Mouse (Mus musculus): Measurements from ENCODE around the gene Rora.

The Rora gene

DNA sequence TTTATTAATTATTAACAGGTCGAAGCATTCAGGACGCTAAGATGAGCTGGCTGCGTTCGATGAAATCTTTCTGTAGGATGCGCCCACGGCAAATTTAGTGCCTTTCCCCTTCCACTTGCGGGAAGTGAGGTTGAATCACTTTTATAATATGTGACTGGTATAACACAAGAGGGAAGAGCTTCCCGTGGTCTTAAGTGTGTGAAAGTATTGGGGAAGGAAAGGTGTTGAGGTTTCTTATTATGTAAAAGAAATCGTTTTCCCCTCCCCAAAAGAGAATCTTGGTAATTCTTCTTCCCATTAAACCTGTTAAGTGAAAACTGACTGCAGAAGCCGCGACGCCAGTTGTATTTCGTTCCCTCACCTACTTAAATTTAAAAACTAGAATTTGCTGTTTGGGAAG is 637.9 kb downstream of the Rora start:
- no peak for DNase-seq (ENCODE audit: low read depth)

DNA sequence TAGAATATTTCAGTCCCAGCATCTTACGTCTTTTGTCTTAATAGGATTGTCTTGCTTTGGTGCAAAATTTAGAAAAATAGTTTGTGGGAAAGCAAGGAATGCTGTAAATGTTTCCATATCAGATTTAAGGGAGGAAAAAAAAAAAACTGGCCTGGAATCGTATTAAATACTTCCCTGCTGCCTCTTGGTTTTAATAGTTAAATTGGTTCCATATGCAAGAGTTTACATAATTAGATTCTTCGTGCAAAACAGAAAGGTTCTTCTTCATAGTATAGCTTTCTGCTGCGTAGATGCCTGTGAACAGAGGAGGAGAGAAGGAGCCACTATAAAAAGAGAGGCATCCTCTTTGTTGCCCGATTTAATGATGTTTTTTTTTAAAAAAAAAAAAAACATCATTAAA is 638.8 kb downstream of the Rora start:
- DNase-seq (ENCODE audit: low read depth), result no peak

DNA sequence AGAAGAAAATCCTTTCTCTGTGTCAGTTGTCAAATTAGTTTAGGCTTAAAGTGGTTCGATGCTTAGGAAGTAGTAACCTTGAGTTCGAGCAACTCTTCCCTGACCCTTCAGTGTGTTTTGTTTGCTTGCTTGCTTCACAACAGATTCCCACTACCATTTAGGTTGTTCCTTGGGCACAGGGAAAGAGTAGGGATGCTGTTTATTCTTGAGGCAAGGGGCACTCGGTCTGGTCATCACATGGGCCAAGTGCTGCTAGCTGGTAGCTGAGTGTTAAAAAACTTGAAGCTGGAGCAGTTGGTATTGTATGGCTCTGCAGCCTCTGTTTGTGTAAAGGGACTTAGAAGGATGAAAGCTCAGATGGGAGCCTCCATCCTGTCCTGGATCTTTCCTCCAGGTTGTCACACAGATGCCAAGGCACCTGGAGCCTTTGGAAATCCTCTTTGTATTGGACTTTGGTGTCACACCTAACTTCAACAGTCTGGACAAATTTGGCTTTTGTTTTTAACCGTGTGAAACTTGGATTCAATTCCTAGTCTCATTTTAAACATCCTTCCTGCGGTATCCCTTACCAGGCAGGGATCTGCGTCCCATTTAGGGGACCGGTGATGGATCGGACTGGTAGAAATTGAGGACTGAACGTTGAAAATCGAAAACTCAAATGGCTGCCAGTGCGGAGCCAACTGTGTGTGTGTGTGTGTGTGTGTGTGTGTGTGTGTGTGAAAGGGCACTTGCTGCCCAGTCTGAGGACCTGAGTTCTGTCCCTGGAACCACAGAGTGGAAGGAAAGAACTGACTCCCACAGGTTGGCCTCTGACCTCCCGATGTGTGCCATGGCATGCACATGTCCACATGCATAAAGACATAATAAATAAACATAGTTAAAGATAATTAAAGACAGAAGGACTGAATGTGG is 639.4 kb downstream of the Rora start:
- DNase-seq (ENCODE audit: low read depth), result no peak

DNA sequence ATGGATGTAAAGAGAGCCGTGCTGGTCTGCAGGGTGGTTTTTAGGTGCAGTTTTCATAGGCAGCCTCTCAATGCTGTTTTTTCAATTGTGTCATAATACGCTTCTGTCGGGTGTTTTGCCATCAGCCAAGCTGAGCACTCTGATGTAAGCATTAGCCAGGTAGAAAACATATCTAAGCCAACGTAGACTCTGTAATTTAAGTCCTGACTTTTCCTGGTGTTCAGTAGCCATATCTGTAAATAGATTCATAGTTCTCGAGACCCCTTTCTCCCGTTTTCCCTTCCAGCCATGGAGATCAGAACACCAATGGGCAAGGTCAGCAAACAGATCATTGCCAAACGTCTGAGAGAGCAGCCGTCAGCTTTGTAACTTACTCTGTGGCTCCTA is 640.1 kb downstream of the Rora start:
- DNase-seq (ENCODE audit: low read depth), result no peak

DNA sequence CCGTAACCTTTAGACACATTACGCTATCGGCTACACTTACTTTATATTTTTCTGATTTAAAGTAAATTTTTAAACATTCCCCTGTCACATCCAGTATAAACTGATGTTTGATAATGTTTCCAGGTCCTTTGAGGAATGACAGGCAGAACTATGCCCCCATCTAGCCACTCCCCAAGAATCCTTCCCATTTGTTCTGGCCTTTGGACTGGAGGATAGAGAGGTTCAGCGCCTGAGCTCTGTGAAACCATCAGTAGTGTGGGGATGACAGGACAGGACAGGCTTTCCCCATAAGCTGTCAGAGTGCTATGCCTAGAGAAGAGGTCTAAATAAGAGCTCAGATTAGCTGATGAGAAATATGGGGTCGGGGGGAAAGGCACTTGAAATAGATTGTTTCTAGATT is 640.8 kb downstream of the Rora start:
- DNase-seq (ENCODE audit: low read depth), result no peak

DNA sequence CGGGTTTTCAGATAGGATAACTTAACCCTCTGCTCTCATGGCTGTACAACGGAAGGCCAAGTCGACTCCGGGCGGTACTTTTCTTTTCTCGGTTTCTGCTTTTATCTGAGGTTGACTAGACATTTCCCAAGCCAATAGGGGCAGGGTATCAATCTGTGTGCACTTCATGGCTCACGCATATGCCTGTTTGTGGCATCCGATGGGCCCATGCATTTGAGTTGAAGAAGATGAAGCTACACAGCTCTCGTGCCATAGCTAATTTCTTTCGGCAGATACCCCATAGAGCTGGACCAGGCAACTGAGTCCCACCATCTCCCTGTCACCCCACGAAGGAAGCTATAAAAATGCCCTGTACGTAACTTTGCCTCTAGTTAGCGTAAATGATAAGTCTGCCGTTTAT is 641.3 kb downstream of the Rora start:
- no peak for DNase-seq (ENCODE audit: low read depth)

DNA sequence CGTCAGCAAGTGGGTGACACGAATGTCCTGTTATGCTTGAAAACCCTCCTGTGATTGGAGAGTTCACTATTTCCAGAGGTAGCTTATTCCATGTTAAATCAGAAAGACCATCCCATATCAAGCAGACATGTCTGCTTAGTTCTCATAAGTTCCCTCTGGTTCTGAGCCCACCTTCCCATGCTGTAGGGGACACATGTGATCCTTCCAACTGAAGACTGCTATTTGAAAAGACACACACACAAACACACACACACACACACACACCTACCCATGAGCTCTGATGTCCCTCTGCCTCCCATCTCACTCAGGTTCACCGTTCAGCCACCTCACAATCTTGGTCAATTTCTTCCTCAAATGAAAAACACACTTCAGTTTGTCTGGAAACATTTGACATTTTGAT is 642.2 kb downstream of the Rora start:
- no peak for DNase-seq (ENCODE audit: low read depth)

DNA sequence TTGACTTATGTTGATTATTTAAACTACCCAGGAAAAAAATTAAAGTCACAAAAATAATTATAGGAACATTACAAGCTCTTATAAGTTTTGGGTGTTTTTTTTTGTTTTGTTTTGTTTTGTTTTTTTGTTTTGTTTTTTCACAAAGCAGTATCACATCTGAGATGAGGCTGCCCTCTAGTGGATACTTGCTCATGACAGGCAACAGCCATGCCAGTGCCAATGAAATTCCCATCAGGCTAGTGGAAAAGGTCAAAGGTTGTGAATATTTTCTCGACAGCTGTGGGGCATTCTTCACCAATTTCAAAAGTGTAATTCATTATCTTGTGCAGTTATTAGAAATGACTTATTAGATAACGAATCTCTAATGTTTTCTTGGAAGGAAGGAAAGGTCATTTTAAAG is 642.8 kb downstream of the Rora start:
- peak; percentile 21 for DNase-seq (ENCODE audit: low read depth)

DNA sequence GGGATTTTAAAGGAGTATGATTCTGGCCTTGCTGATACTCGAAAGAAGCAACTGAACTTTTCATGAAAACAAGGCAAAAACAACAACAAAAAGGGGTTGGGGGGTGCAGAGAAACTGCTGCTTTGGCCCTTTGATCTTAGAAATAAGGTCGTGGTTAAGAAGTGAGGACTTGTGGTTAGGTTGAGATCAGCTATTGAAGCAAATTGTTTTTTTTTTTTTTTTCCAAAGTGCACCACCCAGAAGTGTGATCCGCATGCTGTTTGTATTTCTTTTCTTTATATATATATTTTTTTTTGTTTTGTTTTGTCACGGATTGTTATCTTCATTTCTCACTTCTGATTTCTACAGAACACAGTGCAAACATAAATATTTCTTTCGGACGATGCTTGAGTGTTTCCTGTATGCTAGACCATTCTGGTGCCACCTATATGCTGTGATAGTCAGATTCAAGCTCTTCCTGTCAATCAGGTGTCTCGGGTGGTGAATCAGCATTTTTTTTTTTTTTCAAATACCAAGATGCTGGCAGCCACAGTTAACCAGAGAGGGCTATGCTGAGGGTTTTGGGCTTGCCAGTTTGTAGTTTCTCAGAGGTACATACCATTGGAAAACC is 644.3 kb downstream of the Rora start:
- no peak for DNase-seq (ENCODE audit: low read depth)

DNA sequence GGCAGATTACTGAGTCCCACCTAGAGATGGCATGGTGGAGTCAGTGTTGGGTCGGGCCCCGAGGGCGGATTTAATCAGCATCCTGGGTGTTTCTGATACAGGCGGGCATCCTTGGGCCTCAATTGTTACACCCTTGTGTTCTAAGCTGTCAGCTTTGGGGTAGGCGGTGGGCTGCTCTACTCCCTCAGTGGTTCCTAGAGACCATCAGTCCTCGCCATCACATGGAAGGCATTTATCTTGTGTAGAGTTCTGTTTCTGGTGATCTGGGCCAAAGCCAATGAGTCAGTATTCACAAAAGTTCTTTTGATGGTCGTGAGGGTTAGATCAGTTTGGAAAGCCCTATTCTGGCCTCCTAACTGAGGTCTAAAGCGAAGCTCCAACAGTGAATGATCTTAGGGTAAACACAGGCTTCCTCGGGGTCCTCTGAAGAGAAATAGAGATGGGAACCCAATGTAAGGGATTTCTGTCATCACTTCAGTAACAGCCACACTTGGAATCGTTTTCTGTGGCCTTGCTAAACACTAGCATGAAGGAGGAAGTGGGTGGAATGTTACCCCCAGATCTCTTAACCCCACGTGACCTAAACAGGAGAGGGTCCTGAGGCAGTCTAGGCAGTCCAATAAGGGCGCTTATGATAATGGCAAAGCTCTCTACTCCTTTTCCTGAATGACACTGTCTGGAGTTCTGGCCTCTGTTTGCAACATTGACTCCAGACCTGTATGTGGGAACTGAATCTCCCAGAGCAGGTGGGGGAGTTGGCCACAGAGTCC is 645.2 kb downstream of the Rora start:
- DNase-seq (ENCODE audit: low read depth), result no peak

DNA sequence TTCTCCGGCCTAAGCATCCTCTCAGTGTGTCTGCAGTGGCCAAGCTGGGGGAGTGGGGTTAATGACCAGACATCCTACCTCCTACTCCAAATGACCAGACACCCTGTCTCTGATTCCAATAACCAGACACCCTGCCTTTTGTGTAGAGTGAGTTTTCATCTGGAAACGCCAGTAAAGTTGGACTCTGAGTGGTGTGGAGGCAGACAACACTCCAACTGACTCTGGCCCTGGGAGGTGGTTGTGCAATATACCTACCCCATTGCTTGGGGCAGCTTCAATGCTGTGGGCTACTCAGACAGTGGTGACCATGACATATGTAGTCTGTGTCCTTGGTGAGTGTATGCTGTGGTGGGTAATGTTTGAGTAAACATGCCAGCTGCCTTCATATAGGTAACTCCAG is 645.9 kb downstream of the Rora start:
- no peak for DNase-seq (ENCODE audit: low read depth)

DNA sequence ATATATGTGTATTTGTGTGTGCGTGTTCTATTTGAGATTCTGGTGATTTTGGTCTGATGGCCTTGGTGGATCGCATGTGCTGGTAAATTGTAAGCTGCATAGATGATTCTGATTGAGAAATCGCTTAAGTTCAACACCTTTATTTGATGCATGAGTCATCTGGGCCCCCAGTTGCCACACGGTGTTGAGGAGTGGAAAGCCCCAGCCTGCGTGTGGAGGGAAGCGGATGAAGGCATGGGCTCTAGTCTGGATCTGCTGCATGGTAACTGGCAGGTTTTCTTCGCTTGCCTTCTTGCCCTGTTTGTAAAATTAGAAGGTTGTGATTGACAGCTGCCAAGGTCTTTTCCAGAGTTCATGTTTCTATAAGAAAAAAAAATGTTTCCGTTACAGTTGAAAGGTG is 646.7 kb downstream of the Rora start:
- no peak for DNase-seq (ENCODE audit: low read depth)

DNA sequence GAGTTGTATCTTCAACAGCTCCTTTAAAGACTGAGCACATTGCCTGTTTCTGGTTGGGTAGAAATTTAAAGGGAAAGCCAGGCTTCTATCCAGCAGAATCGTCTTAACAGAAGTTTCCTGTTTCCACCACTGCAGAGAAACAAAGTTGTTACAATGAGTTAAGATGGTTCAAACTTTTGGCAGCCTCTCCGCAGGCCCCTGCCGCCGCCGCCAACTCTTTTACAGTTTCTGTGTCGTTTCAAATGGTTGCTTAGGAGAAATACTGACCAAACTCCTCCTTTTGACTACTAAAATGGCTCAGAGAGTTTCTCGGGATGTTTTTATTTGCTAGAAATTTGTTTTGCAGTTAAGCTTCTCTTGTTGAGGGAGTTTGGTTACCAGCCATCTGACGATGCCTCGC is 647.9 kb downstream of the Rora start:
- no peak for DNase-seq (ENCODE audit: low read depth)

DNA sequence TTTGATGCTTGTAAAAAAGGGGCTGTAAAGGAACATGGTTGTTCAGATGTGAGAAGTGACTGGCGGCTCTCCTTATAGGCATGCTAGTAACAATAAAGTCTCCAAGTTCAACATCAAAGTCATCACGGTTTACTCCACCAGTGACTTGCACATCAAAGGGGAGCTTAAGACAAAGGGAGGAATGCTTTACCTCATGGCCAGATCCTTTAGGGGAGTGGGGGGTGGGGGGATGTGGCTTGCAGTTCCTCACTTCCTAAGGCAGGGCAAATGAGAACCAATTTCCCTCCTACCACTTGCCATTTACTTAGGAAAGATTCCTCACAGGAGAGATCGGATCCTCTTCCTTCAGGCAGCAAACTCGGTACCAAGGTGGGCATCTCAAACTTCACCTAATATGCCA is 648.4 kb downstream of the Rora start:
- DNase-seq (ENCODE audit: low read depth), result no peak

DNA sequence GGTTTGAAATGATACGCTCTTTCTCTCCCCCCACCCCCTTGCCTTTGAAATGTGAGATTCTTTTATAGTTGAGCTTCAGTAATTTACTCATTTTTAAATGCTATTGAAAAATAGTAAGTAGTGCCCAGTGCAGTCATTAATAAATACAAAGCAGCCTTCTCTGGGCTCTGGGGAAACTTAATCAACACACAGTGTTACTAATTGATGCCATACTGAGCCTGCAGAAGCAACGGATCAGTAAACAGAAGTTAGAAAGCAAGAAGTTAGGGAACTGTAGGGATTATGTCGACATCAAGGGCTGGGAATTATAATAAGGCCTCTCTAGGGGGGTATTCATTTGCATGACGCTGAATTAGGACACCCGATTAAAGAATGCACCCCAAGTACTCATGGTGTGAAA is 649.3 kb downstream of the Rora start:
- DNase-seq (ENCODE audit: low read depth), result no peak

DNA sequence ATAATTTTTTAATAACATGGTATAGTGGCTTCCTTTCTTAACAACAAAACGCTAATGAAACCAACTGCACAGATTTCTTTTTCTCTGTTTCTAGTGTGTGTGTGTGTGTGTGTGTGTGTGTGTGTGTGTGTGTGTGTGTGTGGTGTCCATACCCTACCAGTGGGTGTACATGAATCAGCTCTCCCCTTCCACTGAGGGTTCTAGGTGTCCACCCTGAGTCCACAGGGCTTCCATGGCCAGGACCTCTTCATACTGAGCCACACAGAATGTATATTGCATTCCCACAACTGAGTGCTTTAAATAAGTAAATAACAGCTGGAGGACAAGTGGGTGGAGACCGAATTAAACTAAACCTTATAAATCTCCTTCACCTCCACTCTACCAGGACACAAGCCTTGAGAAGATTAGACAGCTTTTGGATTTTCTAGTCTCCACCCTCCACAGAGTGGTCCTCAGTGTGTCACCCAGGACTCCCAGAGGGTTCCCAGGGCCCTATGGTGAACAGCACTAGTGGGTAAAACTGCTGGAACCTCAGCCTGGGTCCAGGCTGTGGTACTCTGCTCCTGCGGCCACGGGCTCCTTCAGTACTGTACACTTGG is 649.9 kb downstream of the Rora start:
- DNase-seq (ENCODE audit: low read depth), result no peak

DNA sequence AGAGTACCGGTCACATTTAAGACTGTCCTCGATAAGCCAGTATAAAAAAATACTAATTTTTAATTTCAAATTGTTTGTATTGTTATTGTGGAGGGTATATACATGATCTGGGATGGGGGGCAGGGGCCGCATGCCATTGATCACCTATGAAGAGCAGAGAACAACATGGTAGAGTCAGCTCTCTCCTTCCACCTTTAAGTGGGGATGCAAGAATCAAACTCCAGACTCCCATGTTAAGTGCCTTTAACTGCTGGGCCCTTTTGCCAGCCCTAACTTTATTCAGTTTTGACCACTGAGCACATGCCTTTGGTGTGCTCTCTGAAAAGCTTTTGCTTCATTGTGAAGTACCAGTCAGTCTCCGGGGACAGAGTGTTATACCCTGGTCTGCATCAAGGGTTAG is 650.4 kb downstream of the Rora start:
- DNase-seq (ENCODE audit: low read depth), result no peak

DNA sequence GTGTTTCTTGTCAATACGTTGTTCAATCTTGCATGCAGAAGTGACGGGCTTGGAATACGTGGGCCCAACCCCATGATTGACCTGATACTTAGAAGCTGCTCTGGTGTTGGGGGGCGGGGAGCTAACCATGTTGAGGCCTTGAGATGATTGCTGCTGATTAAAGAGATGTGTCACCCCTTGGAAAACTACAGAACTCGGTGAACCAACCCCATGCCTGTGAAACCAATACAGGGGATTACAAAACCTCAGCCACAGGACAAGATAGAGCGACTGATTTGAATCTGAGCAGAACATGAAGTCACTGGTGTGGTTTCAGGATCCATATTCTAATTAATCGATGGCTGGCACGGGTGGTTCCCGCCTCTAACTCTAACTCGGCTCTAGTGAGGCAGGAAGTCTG is 650.9 kb downstream of the Rora start:
- DNase-seq (ENCODE audit: low read depth), result peak; percentile 11

DNA sequence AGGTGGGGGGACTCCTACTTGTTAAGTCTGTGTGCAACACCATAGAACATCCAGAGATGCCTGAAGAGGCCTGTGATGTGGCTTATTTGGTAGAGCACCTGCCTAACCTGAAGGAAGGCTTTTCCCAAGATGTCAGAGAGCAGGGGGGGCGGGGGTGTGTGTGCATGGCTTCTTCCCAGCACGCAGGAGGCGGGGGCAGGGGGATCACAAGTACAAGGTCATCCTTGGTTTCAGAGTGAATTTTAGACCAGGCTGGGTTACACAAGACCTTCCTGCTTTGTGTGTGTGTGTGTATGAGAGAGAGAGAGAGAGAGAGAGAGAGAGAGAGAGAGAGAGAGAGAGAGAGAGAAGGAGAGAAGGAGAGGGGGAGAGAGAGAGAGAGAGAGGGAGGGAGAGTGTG is 651.4 kb downstream of the Rora start:
- DNase-seq (ENCODE audit: low read depth), result no peak

DNA sequence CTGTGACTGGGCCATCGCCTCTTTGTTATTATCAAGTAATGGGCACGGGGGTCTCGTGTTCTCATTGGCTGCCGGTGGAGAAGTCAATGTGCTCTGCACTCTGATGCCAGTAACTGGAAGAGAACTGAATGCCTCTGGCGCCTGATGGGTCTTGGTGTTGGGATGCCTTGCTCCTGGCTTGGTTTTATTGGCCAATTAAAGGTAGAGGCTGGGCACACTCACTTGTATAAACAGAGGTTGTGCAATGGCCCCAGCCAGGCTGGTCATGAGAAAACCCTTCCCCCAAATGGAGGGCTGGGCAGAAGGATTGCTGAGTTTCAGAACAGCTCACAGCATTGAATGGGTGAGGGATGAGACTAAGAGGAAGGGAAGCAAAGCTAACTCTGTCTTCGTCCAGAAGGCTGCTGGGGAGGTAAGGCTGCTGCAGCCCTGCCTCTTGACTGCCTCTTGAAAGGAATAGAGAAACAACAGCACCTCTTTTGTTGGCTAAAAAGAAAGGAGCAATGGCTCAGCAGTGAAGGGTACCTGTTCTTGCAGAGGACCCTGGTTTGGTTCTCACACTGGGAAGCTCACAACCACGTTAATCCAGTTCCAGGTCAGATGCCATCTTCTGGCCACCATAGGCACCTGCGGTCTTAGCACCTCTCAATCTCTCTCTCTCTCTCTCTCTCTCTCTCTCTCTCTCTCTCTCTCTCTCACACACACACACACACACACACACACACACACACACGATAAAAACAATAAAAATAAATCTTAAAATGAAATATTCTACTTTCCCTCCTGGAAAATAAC is 653.3 kb downstream of the Rora start:
- peak; percentile 18 for DNase-seq (ENCODE audit: low read depth)

DNA sequence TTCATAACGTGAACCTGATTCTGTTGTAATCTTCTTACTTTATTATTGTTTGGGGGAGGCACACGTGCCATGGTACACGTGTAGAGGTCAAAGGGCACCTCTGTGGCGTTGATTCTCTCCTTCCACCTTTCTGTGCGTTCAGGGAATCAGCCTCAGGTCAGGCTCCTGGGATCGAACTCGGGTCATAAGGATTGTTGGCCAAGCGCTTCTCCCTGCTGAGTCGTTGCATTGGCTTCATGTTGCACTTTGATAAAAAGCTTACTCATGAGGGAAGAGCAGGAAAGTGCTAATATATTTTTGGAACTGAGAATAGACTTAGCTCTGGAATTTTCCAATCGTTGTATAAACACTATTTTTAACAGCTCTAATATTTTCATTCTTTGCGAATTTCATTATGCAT is 654.4 kb downstream of the Rora start:
- no peak for DNase-seq (ENCODE audit: low read depth)

DNA sequence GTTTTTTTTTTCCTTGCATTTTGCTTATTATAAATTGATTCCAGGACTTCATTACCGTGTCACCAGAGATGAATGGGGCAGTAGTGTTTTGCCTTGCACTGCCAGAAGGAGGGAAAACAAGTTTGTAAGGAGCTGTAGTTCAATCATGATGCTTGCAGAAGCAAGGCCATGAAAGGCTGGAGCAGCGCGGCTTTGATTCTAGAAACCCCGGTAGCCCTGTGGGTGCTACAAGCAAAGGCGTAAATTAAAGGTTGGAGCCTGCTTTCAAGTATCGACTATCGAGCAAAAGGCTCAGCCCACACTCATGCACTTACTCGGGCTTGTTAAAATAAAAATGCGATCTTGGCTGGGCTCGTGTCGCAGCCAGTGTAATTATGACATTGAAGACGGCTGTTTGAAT is 656.9 kb downstream of the Rora start:
- no peak for DNase-seq (ENCODE audit: low read depth)

All from 416B (cell line).